28 mouse cellular contexts compared by ENCODE assay signal in genomic region chr14:52339512-52339852, GRCm38 (mm10). TPM values are rescaled to one million over a fixed set of nuclear protein-coding genes. Genes with fewer than 3 reads are reported as not detected.
DNase-seq lines count a peak whose midpoint lies in the region; ATAC-seq and TF ChIP-seq lines count a peak whose summit lies in the region.
"Had no signal": no experiment of that assay in that cellular context is flagged by ENCODE, and none has a peak within 500 bp of the region (broad histone marks: within the 10 kb centered on the region; RNA-seq: fewer than 3 reads in every experiment).

No protein-coding gene starts in this region.

- H3K27ac ChIP-seq in forebrain, embryonic 13.5 days = no peak overlapping the region
- no peak overlapping the region for H3K27ac ChIP-seq in forebrain, embryonic 10.5 days
- peak overlapping the region; percentile 80; the same call in 1 of the 2 replicates for H3K27ac ChIP-seq in layer of hippocampus, adult 2 months
- peak overlapping the region; percentile 73 for H3K27ac ChIP-seq in hindbrain, embryonic 15.5 days (replicated peaks)
- peak overlapping the region; percentile 61 for H3K27ac ChIP-seq in neural tube, embryonic 13.5 days (replicated peaks)
- H3K27ac ChIP-seq: embryonic facial prominence, embryonic 15.5 days; gastrocnemius, adult 2 months; heart, adult 2 months; heart, embryonic 15.5 days had no signal

- intact Hi-C loops in gastrocnemius, postnatal 36 days (cut with DNase I) = loop anchor here (2.0 to 5.0 kb wide), 2 partner anchors 42 to 215 kb away; no protein-coding TSS in a partner anchor

- H3K4me1 ChIP-seq in forebrain, embryonic 13.5 days = no peaks in the 10 kb centered on the region
- H3K4me1 ChIP-seq in forebrain, embryonic 10.5 days = peaks cover 11% of the 10 kb centered on the region; the same call in 1 of the 2 replicates
- H3K4me1 ChIP-seq in hindbrain, embryonic 15.5 days (replicated peaks) = no peaks in the 10 kb centered on the region; the same call in 1 of the 2 replicates
- no peaks in the 10 kb centered on the region; the same call in 1 of the 2 replicates for H3K4me1 ChIP-seq in neural tube, embryonic 13.5 days (replicated peaks)
- H3K4me1 ChIP-seq: embryonic facial prominence, embryonic 15.5 days had no signal

- no peak for TF ChIP-seq CTCF in layer of hippocampus, adult 2 months (conservative IDR thresholded peaks at IDR 0.05)

- peak overlapping the region; percentile 54; the same call in 1 of the 2 replicates for H3K4me2 ChIP-seq in forebrain, embryonic 13.5 days
- peak overlapping the region; percentile 57 for H3K4me2 ChIP-seq in hindbrain, embryonic 15.5 days
- peak overlapping the region; percentile 51 for H3K4me2 ChIP-seq in neural tube, embryonic 13.5 days

- no peak overlapping the region for H3K4me3 ChIP-seq in forebrain, embryonic 13.5 days
- no peak overlapping the region for H3K4me3 ChIP-seq in forebrain, embryonic 10.5 days
- no peak overlapping the region; the same call in 1 of the 2 replicates for H3K4me3 ChIP-seq in layer of hippocampus, adult 2 months
- H3K4me3 ChIP-seq in hindbrain, embryonic 15.5 days = peak overlapping the region; percentile 36
- peak overlapping the region; percentile 32 for H3K4me3 ChIP-seq in neural tube, embryonic 13.5 days
- H3K4me3 ChIP-seq: gastrocnemius, adult 2 months; heart, adult 2 months had no signal

- no peak overlapping the region for H3K9ac ChIP-seq in forebrain, embryonic 13.5 days
- peak overlapping the region; percentile 50; the same call in 1 of the 2 replicates for H3K9ac ChIP-seq in hindbrain, embryonic 15.5 days
- peak overlapping the region; percentile 58 for H3K9ac ChIP-seq in neural tube, embryonic 13.5 days
- H3K9ac ChIP-seq: embryonic facial prominence, embryonic 15.5 days had no signal

- 78% methylated on average over 6 of the region's 6 CpGs for WGBS in forebrain, embryonic 13.5 days
- whole genome bisulfite sequencing in forebrain, embryonic 10.5 days = 82% methylated on average over 6 of the region's 6 CpGs
- 74% methylated on average over 6 of the region's 6 CpGs for WGBS in hindbrain, embryonic 15.5 days
- WGBS in neural tube, embryonic 13.5 days = 75% methylated on average over 6 of the region's 6 CpGs

- no peaks in the 10 kb centered on the region for H3K36me3 ChIP-seq in forebrain, embryonic 13.5 days (ENCODE audit: poor library complexity, severe bottlenecking)
- H3K36me3 ChIP-seq in forebrain, embryonic 10.5 days (replicated peaks) = no peaks in the 10 kb centered on the region
- H3K36me3 ChIP-seq in hindbrain, embryonic 15.5 days = no peaks in the 10 kb centered on the region
- no peaks in the 10 kb centered on the region for H3K36me3 ChIP-seq in neural tube, embryonic 13.5 days
- H3K36me3 ChIP-seq: embryonic facial prominence, embryonic 15.5 days; heart, embryonic 15.5 days had no signal

- H3K9me3 ChIP-seq in forebrain, embryonic 13.5 days (replicated peaks) = 0 out of 2 replicates have a peak, but pooled peaks cover 2% of the 10 kb centered on the region
- H3K9me3 ChIP-seq in forebrain, embryonic 10.5 days = no peaks in the 10 kb centered on the region; the same call in 1 of the 2 replicates
- H3K9me3 ChIP-seq in hindbrain, embryonic 15.5 days = no peaks in the 10 kb centered on the region
- 0 out of 2 replicates have a peak, but pooled peaks cover 2% of the 10 kb centered on the region for H3K9me3 ChIP-seq in neural tube, embryonic 13.5 days
- H3K9me3 ChIP-seq: embryonic facial prominence, embryonic 15.5 days; heart, embryonic 15.5 days had no signal

- no peak for DNase-seq in forebrain, embryonic 10.5 days (ENCODE audit: extremely low spot score, low spot score)
- no peak for DNase-seq in layer of hippocampus, adult 2 months (ENCODE audit: low spot score in 2 of 2)
- no peak for DNase-seq in layer of hippocampus, adult 8-10 months (ENCODE audit: low spot score in 2 of 2)
- no peak for DNase-seq in right cerebral cortex, postnatal 4 days
- DNase-seq in gastrocnemius, postnatal 36 days = no peak
- DNase-seq: adrenal gland, postnatal 25 days; gastrocnemius, adult 2 months; heart, adult 2 months; heart, postnatal 4 days; liver; retina, postnatal 1 day had no signal

- H3K27me3 ChIP-seq in forebrain, embryonic 13.5 days = no peaks in the 10 kb centered on the region
- H3K27me3 ChIP-seq in forebrain, embryonic 10.5 days (ENCODE audit: poor library complexity, severe bottlenecking) = no peaks in the 10 kb centered on the region
- H3K27me3 ChIP-seq in hindbrain, embryonic 15.5 days = no peaks in the 10 kb centered on the region
- no peaks in the 10 kb centered on the region for H3K27me3 ChIP-seq in neural tube, embryonic 13.5 days

- 0 out of 2 replicates have a peak, but pooled peaks have one; percentile 1 for ATAC-seq in forebrain, embryonic 13.5 days
- ATAC-seq in hindbrain, embryonic 15.5 days (ENCODE audit: low FRiP score, low read depth) = peak; percentile 11; the same call in 1 of the 2 replicates
- ATAC-seq in neural tube, embryonic 13.5 days (ENCODE audit: low read depth) = no peak
- ATAC-seq: intestine, embryonic 16.5 days; lung, postnatal 0 days had no signal

RNA-seq across cellular contexts. Expression of gene Sall2, which starts 10.9 kb away (rescaled TPM):
- polyA plus RNA-seq in forebrain, embryonic 13.5 days (2015; fragmentation: Nextera tagmentation; extraction: Ambion mirVana) = 38.2 and 47.4 TPM in 2 replicates
- polyA plus RNA-seq in forebrain, embryonic 10.5 days (2016; fragmentation: Nextera tagmentation; extraction: Ambion mirVana) = 73.2 and 82.1 TPM in 2 replicates
- 10 to 100 TPM; 44.5 to 45.3 TPM for total RNA-seq in layer of hippocampus, adult 2 months (2021)
- 10 to 100 TPM; 44.9 to 46.8 (median 45.8) TPM for total RNA-seq in layer of hippocampus, adult 8-10 months (2022)
- 41.6 and 45.9 TPM in 2 replicates for polyA plus RNA-seq in hindbrain, embryonic 15.5 days (2015; fragmentation: Nextera tagmentation; extraction: Ambion mirVana)
- polyA plus RNA-seq in neural tube, embryonic 13.5 days (2015; fragmentation: Nextera tagmentation; extraction: Ambion mirVana) = 44.5 and 47.5 TPM in 2 replicates
- total RNA-seq in gastrocnemius, postnatal 36 days (2021) = under 1 TPM; 0.56 to 0.79 TPM

RNA-seq across cellular contexts. Expression of gene Olfr1513, which starts 16.7 kb away (rescaled TPM):
- not detected in 2 replicates for polyA plus RNA-seq in forebrain, embryonic 13.5 days (2015; fragmentation: Nextera tagmentation; extraction: Ambion mirVana)
- not detected in 2 replicates for polyA plus RNA-seq in forebrain, embryonic 10.5 days (2016; fragmentation: Nextera tagmentation; extraction: Ambion mirVana)
- total RNA-seq in layer of hippocampus, adult 2 months (2021) = not detected
- not detected for total RNA-seq in layer of hippocampus, adult 8-10 months (2022)
- not detected in 2 replicates for polyA plus RNA-seq in hindbrain, embryonic 15.5 days (2015; fragmentation: Nextera tagmentation; extraction: Ambion mirVana)
- polyA plus RNA-seq in neural tube, embryonic 13.5 days (2015; fragmentation: Nextera tagmentation; extraction: Ambion mirVana) = not detected in 2 replicates
- not detected for total RNA-seq in gastrocnemius, postnatal 36 days (2021)
- total RNA-seq: adrenal gland, postnatal 25 days; ES-E14; gastrocnemius, adult 2 months; heart, adult 2 months; heart, postnatal 4 days; layer of hippocampus, postnatal 36 days; left cerebral cortex, postnatal 36 days had no signal
- polyA plus RNA-seq: CD4-positive, CD25-positive, alpha-beta regulatory T cell, adult 4 months; heart, adult 2 months; heart, embryonic 15.5 days; intestine, embryonic 16.5 days; kidney, embryonic 16.5 days; liver, embryonic 16.5 days; lung, postnatal 0 days; Patski; stomach, embryonic 16.5 days; thymus, postnatal 0 days; urinary bladder, adult 2 months had no signal

RNA-seq across cellular contexts. Expression of gene Mettl3, which starts 34.6 kb away (rescaled TPM):
- 55.3 and 55.6 TPM in 2 replicates for polyA plus RNA-seq in forebrain, embryonic 13.5 days (2015; fragmentation: Nextera tagmentation; extraction: Ambion mirVana)
- polyA plus RNA-seq in forebrain, embryonic 10.5 days (2016; fragmentation: Nextera tagmentation; extraction: Ambion mirVana) = 64.4 and 69.9 TPM in 2 replicates
- 10 to 100 TPM; 43.7 to 47.9 TPM for total RNA-seq in layer of hippocampus, adult 2 months (2021)
- 10 to 100 TPM; 35.5 to 54.7 (median 43.9) TPM for total RNA-seq in layer of hippocampus, adult 8-10 months (2022)
- 46.0 and 49.5 TPM in 2 replicates for polyA plus RNA-seq in hindbrain, embryonic 15.5 days (2015; fragmentation: Nextera tagmentation; extraction: Ambion mirVana)
- polyA plus RNA-seq in neural tube, embryonic 13.5 days (2015; fragmentation: Nextera tagmentation; extraction: Ambion mirVana) = 53.2 and 60.8 TPM in 2 replicates
- 10 to 100 TPM; 11.4 to 14.2 TPM for total RNA-seq in gastrocnemius, postnatal 36 days (2021)

RNA-seq across cellular contexts. Expression of gene Olfr1512, which starts 39.5 kb away (rescaled TPM):
- not detected in 2 replicates for polyA plus RNA-seq in forebrain, embryonic 13.5 days (2015; fragmentation: Nextera tagmentation; extraction: Ambion mirVana)
- 0.15 TPM in 1 of 2 replicates, not detected in the other for polyA plus RNA-seq in forebrain, embryonic 10.5 days (2016; fragmentation: Nextera tagmentation; extraction: Ambion mirVana)
- not detected for total RNA-seq in layer of hippocampus, adult 2 months (2021)
- total RNA-seq in layer of hippocampus, adult 8-10 months (2022) = not detected
- 0.10 and 0.22 TPM in 2 replicates for polyA plus RNA-seq in hindbrain, embryonic 15.5 days (2015; fragmentation: Nextera tagmentation; extraction: Ambion mirVana)
- 0.13 TPM in 1 of 2 replicates, not detected in the other for polyA plus RNA-seq in neural tube, embryonic 13.5 days (2015; fragmentation: Nextera tagmentation; extraction: Ambion mirVana)
- total RNA-seq in gastrocnemius, postnatal 36 days (2021) = not detected
- total RNA-seq: adrenal gland, postnatal 25 days; ES-E14; gastrocnemius, adult 2 months; heart, adult 2 months; heart, postnatal 4 days; layer of hippocampus, postnatal 36 days; left cerebral cortex, postnatal 36 days had no signal
- polyA plus RNA-seq: CD4-positive, CD25-positive, alpha-beta regulatory T cell, adult 4 months; heart, adult 2 months; heart, embryonic 15.5 days; intestine, embryonic 16.5 days; kidney, embryonic 16.5 days; liver, embryonic 16.5 days; lung, postnatal 0 days; Patski; stomach, embryonic 16.5 days; thymus, postnatal 0 days; urinary bladder, adult 2 months had no signal

RNA-seq across cellular contexts. Expression of gene Olfr1511, which starts 57.7 kb away (rescaled TPM):
- polyA plus RNA-seq in forebrain, embryonic 13.5 days (2015; fragmentation: Nextera tagmentation; extraction: Ambion mirVana) = not detected in 2 replicates
- 0.14 and 0.19 TPM in 2 replicates for polyA plus RNA-seq in forebrain, embryonic 10.5 days (2016; fragmentation: Nextera tagmentation; extraction: Ambion mirVana)
- total RNA-seq in layer of hippocampus, adult 2 months (2021) = not detected
- not detected for total RNA-seq in layer of hippocampus, adult 8-10 months (2022)
- 0.25 and 0.26 TPM in 2 replicates for polyA plus RNA-seq in hindbrain, embryonic 15.5 days (2015; fragmentation: Nextera tagmentation; extraction: Ambion mirVana)
- 0.33 and 0.47 TPM in 2 replicates for polyA plus RNA-seq in neural tube, embryonic 13.5 days (2015; fragmentation: Nextera tagmentation; extraction: Ambion mirVana)
- not detected for total RNA-seq in gastrocnemius, postnatal 36 days (2021)
- total RNA-seq: adrenal gland, postnatal 25 days; ES-E14; gastrocnemius, adult 2 months; heart, adult 2 months; heart, postnatal 4 days; layer of hippocampus, postnatal 36 days; left cerebral cortex, postnatal 36 days had no signal
- polyA plus RNA-seq: CD4-positive, CD25-positive, alpha-beta regulatory T cell, adult 4 months; heart, adult 2 months; heart, embryonic 15.5 days; intestine, embryonic 16.5 days; kidney, embryonic 16.5 days; liver, embryonic 16.5 days; lung, postnatal 0 days; Patski; stomach, embryonic 16.5 days; thymus, postnatal 0 days; urinary bladder, adult 2 months had no signal

Comparison
In these comparisons a context has a peak if more than half of its experiments do, and no peak if none do; other contexts are left out.
1. H3K27ac ChIP-seq: peak in layer of hippocampus, adult 2 months (single experiment), hindbrain, embryonic 15.5 days (single experiment) and neural tube, embryonic 13.5 days (single experiment); none in forebrain, embryonic 13.5 days (single experiment) and forebrain, embryonic 10.5 days (single experiment).
2. H3K4me3 ChIP-seq: peak in hindbrain, embryonic 15.5 days (single experiment) and neural tube, embryonic 13.5 days (single experiment); none in forebrain, embryonic 13.5 days (single experiment), forebrain, embryonic 10.5 days (single experiment) and layer of hippocampus, adult 2 months (single experiment).
3. Peak in every context shown above with its lines, with median percentiles within 50 percentile points of each other: H3K4me2 ChIP-seq.